Mouse (Mus musculus): ENCODE measurements around the gene Tbc1d22a.

- TF ChIP-seq POLR2A (IDR thresholded peaks at IDR 0.05; ENCODE audit: borderline replicate concordance, control insufficient read depth, low read depth, low read length) (no peak), CTCF (IDR thresholded peaks at IDR 0.05; ENCODE audit: control insufficient read depth, insufficient read depth, low read length) (no peak)
Observed at GRCm38 (mm10) chr15:86339736-86340135, 125.5 kb downstream of the Tbc1d22a start.

All from bone marrow, adult 2 months (tissue).